Mouse (Mus musculus): Measurements from ENCODE around the gene Mrpl50.

- TF ChIP-seq CTCF (IDR thresholded peaks at IDR 0.05; ENCODE audit: low read depth, low read length) (no peak), POLR2AphosphoS5 (IDR thresholded peaks at IDR 0.05; ENCODE audit: insufficient replicate concordance, low read depth, low read length) (no peak), GATA2 (IDR thresholded peaks at IDR 0.05; ENCODE audit: borderline replicate concordance, low read depth, low read length) (no peak)
Measured at GRCm38 (mm10) chr4:49503563-49503962, 17.3 kb downstream of the Mrpl50 start.

All from G1E (cell line).